Mouse (Mus musculus): ENCODE measurements at regions not wholly inside any gene's neighbourhood (a gene's known extent, or its start where the extent isn't known, plus 50 kb on each side); places are given as distances from the start of the nearest gene placed in this dataset.

GRCm38 (mm10) chr3:80211323-80212109 is 327.2 kb downstream of the Fam198b start:
- TF ChIP-seq CTCF (IDR thresholded peaks at IDR 0.05) = no peak
- no peak for TF ChIP-seq EP300 (IDR thresholded peaks at IDR 0.05)

Data from lung, postnatal 0 days (tissue).